Mouse (Mus musculus): ENCODE measurements at regions not wholly inside any gene's neighbourhood (a gene's known extent, or its start where the extent isn't known, plus 50 kb on each side); places are given as distances from the start of the nearest gene placed in this dataset.
A peak's percentile ranks its signal among the peaks of the same experiment; 100 is the strongest.

GRCm38 (mm10) chr5:136619315-136620231, 52.3 kb upstream of the Cux1 start:
- DNase-seq (ENCODE audit: low read depth, low spot score), result no peak

GRCm38 (mm10) chr5:136620234-136620633, 52.9 kb upstream of the Cux1 start:
- DNase-seq (ENCODE audit: low read depth, low spot score), result no peak

- DNase-seq (ENCODE audit: low read depth, low spot score), result no peak
Measured at GRCm38 (mm10) chr5:136621336-136622125, 54.2 kb upstream of the Cux1 start.

- no peak for DNase-seq (ENCODE audit: low read depth, low spot score)
Measured at GRCm38 (mm10) chr5:136622152-136622551, 54.9 kb upstream of the Cux1 start.

- peak; percentile 86 for DNase-seq (ENCODE audit: low read depth, low spot score)
Measured at GRCm38 (mm10) chr5:136622721-136623542, 55.6 kb upstream of the Cux1 start.

- no peak for DNase-seq (ENCODE audit: low read depth, low spot score)
Measured at GRCm38 (mm10) chr5:136623791-136624190, 56.5 kb upstream of the Cux1 start.

GRCm38 (mm10) chr5:136625176-136625991, 58.1 kb upstream of the Cux1 start:
- DNase-seq (ENCODE audit: low read depth, low spot score), result no peak

GRCm38 (mm10) chr5:136626142-136626771, 59.0 kb upstream of the Cux1 start:
- DNase-seq (ENCODE audit: low read depth, low spot score), result peak; percentile 18

GRCm38 (mm10) chr5:136626891-136627290, 59.6 kb upstream of the Cux1 start:
- DNase-seq (ENCODE audit: low read depth, low spot score), result no peak

- peak; percentile 57 for DNase-seq (ENCODE audit: low read depth, low spot score)
Measured at GRCm38 (mm10) chr5:136627671-136628292, 60.5 kb upstream of the Cux1 start.

- DNase-seq (ENCODE audit: low read depth, low spot score), result no peak
Measured at GRCm38 (mm10) chr5:136628502-136628901, 61.2 kb upstream of the Cux1 start.

GRCm38 (mm10) chr5:136632286-136632685, 60.7 kb upstream of the Myl10 start:
- DNase-seq (ENCODE audit: low read depth, low spot score), result no peak

- no peak for DNase-seq (ENCODE audit: low read depth, low spot score)
Measured at GRCm38 (mm10) chr5:136633901-136634300, 59.0 kb upstream of the Myl10 start.

GRCm38 (mm10) chr5:136635119-136635518, 57.8 kb upstream of the Myl10 start:
- DNase-seq (ENCODE audit: low read depth, low spot score), result no peak

GRCm38 (mm10) chr5:136636476-136636875, 56.5 kb upstream of the Myl10 start:
- peak; percentile 52 for DNase-seq (ENCODE audit: low read depth, low spot score)

- no peak for DNase-seq (ENCODE audit: low read depth, low spot score)
Measured at GRCm38 (mm10) chr5:136637872-136638271, 55.1 kb upstream of the Myl10 start.

GRCm38 (mm10) chr5:136640871-136641619, 51.9 kb upstream of the Myl10 start:
- DNase-seq (ENCODE audit: low read depth, low spot score), result no peak

- DNase-seq (ENCODE audit: low read depth, low spot score), result no peak
Measured at GRCm38 (mm10) chr5:136642208-136642607, 50.7 kb upstream of the Myl10 start.

Data from ES-CJ7 (cell line).